In genomic region chr6:7181711-7182110, GRCm38 (mm10) we compare ENCODE assay signal across 23 mouse cellular contexts.
"Had no signal": no experiment of that assay in that cellular context is flagged by ENCODE, and none has a peak within 500 bp of the region (broad histone marks: within the 10 kb centered on the region; RNA-seq: fewer than 3 reads in every experiment).

No protein-coding gene starts in this region.

- H3K27ac ChIP-seq: embryonic facial prominence, embryonic 10.5 days; embryonic facial prominence, embryonic 12.5 days; embryonic facial prominence, embryonic 13.5 days; embryonic facial prominence, embryonic 15.5 days; forebrain, embryonic 10.5 days; forebrain, embryonic 12.5 days; forebrain, embryonic 13.5 days; forebrain, embryonic 15.5 days; gastrocnemius, adult 2 months; heart, adult 2 months; heart, embryonic 10.5 days had no signal

- H3K4me3 ChIP-seq: embryonic facial prominence, embryonic 10.5 days; embryonic facial prominence, embryonic 12.5 days; embryonic facial prominence, embryonic 13.5 days; embryonic facial prominence, embryonic 15.5 days; erythroblast, embryonic 14.5 days; forebrain, embryonic 10.5 days; forebrain, embryonic 12.5 days; forebrain, embryonic 13.5 days; forebrain, embryonic 15.5 days; gastrocnemius, adult 2 months; heart, adult 2 months; heart, embryonic 10.5 days had no signal

- DNase-seq: cerebellum, adult 18-20 months; cerebellum, adult 8-10 months; cerebellum, adult 9-10 months; embryo, embryonic 11 days; forebrain, postnatal 0 days; gastrocnemius, adult 2 months; gastrocnemius, postnatal 10 days; gastrocnemius, postnatal 14 days; gastrocnemius, postnatal 25 days; gastrocnemius, postnatal 36 days; heart, adult 11 months; heart, adult 18-20 months; heart, adult 2 months had no signal

- H3K4me1 ChIP-seq: embryonic facial prominence, embryonic 10.5 days; embryonic facial prominence, embryonic 12.5 days; embryonic facial prominence, embryonic 13.5 days; embryonic facial prominence, embryonic 15.5 days; forebrain, embryonic 10.5 days; forebrain, embryonic 12.5 days; forebrain, embryonic 13.5 days; forebrain, embryonic 15.5 days; heart, embryonic 10.5 days had no signal

- H3K27me3 ChIP-seq: embryonic facial prominence, embryonic 12.5 days; embryonic facial prominence, embryonic 13.5 days; embryonic facial prominence, embryonic 15.5 days; forebrain, embryonic 12.5 days; forebrain, embryonic 13.5 days; forebrain, embryonic 15.5 days had no signal
